Mouse (Mus musculus) forebrain, postnatal 0 days (tissue): Measurements from ENCODE around the gene Crls1. TPM values are rescaled to one million over a fixed set of nuclear protein-coding genes. Genes with fewer than 3 reads are reported as not detected.

ENCODE experiments used
- ATAC-seq: fragments of 200-750 bp; cut with Nextera tagmentation; 2 replicates; pipeline ENCODE4 v1.8.0; 2017; ENCODE audit warnings: mild to moderate bottlenecking, moderate library complexity
- DNase-seq: peaks from one replicate; pipeline ENCODE4 v3.0.0-alpha.2; 2015
- H3K27ac ChIP-seq: fragments of 300-500 bp; sonication (generic); 2 replicates; pipeline ENCODE4 v1.5.1; 2014; ENCODE audit warnings: low read depth, mild to moderate bottlenecking, antibody characterized with exemption, low read length, moderate library complexity, mixed read lengths
- H3K27me3 ChIP-seq: fragments of 300-500 bp; sonication (generic); 2 replicates; pipeline ENCODE4 v1.6.1; 2014; ENCODE audit warnings: mild to moderate bottlenecking, low read length, mixed read lengths; ENCODE audit not compliant: insufficient read depth
- H3K36me3 ChIP-seq: fragments of 300-500 bp; sonication (generic); 2 replicates; pipeline ENCODE4 v1.6.1; 2014; ENCODE audit warnings: mild to moderate bottlenecking, moderate library complexity; ENCODE audit not compliant: insufficient read depth
- H3K4me1 ChIP-seq: fragments of 300-500 bp; sonication (generic); 2 replicates; pipeline ENCODE4 v1.6.1; 2014; ENCODE audit warnings: antibody characterized with exemption; ENCODE audit not compliant: insufficient read depth
- H3K4me2 ChIP-seq: fragments of 300-500 bp; sonication (generic); 2 replicates; pipeline ENCODE4 v1.6.1; 2014; ENCODE audit warnings: low read depth, mild to moderate bottlenecking, moderate library complexity
- H3K4me3 ChIP-seq: fragments of 300-500 bp; sonication (generic); 2 replicates; pipeline ENCODE4 v1.5.1; 2014; ENCODE audit warnings: low read depth, low read length, mixed read lengths
- H3K9ac ChIP-seq: fragments of 300-500 bp; sonication (generic); 2 replicates; pipeline ENCODE4 v1.6.1; 2014; ENCODE audit warnings: mild to moderate bottlenecking
- H3K9me3 ChIP-seq: fragments of 300-500 bp; sonication (generic); 2 replicates; pipeline ENCODE4 v1.6.1; 2016; ENCODE audit warnings: low read length
- CTCF ChIP-seq: sonication (generic); IDR thresholded peaks from 2 replicates; pipeline ENCODE4 v1.5.1; 2016; ENCODE audit warnings: antibody characterized with exemption, control low read depth, low read depth
- WGBS: fragments of 180-500 bp; shearing (Covaris S2); extraction: QIAGEN DNeasy Blood & Tissue Kit; methylation state at CpG from one replicate; pipeline ENCODE4 v1.1.7; 2014; 5-methylcytosine and 5-hydroxymethylcytosine counted together
- polyA plus RNA-seq: library from polyadenylated mRNA; unstranded; fragments of >200 nt; fragmentation: Nextera tagmentation; extraction: Ambion mirVana; gene quantifications from 2 replicates; pipeline ENCODE4 v1.2.1, GENCODE M21; 2015
- total RNA-seq: library from RNA; depleted of rRNA; stranded (reverse); fragments of >200 nt; gene quantifications from 2 replicates; pipeline ENCODE4 v1.2.3, GENCODE M21; 2014

Crls1 gene
- total and polyA plus RNA-seq, 2 experiments from 2014 or later, result 22.0 to 37.7 TPM

GRCm38 (mm10) chr2:132849141-132849540 is 2.7 kb downstream of the Crls1 start:
- Histone ChIP-seq H3K9me3 (no peaks in the 10 kb centered on the region), H3K9ac (no peak overlapping the region), H3K27me3 (no peaks in the 10 kb centered on the region), H3K4me3 (no peak overlapping the region), H3K4me2 (no peak overlapping the region), H3K4me1 (peaks cover 17% of the 10 kb centered on the region), H3K27ac (no peak overlapping the region), H3K36me3 (peaks cover 3% of the 10 kb centered on the region; the same call in 1 of the 2 replicates)
- 73% methylated on average over 6 of the region's 6 CpGs for WGBS
- no peak for TF ChIP-seq CTCF
- ATAC-seq, result no peak
- DNase-seq, result peak; percentile 61

GRCm38 (mm10) chr2:132853051-132853450 is 6.6 kb downstream of the Crls1 start:
- DNase-seq (no peak), ATAC-seq (no peak)
- no peak for TF ChIP-seq CTCF
- H3K4me3 ChIP-seq, result no peak overlapping the region
- H3K9me3 ChIP-seq, result no peaks in the 10 kb centered on the region
- H3K4me1 ChIP-seq, result peaks cover 9% of the 10 kb centered on the region; the same call in 1 of the 2 replicates
- H3K9ac ChIP-seq, result no peak overlapping the region
- no peak overlapping the region for H3K27ac ChIP-seq
- H3K27me3 ChIP-seq, result no peaks in the 10 kb centered on the region
- no peak overlapping the region for H3K4me2 ChIP-seq
- peaks cover 3% of the 10 kb centered on the region; the same call in 1 of the 2 replicates for H3K36me3 ChIP-seq
- WGBS, result 95% methylated on average over 1 of the region's 1 CpGs

- no peaks in the 10 kb centered on the region for H3K4me1 ChIP-seq
Measured at GRCm38 (mm10) chr2:132856333-132856732, 9.9 kb downstream of the Crls1 start.

GRCm38 (mm10) chr2:132860435-132860834 is 14.0 kb downstream of the Crls1 start:
- TF ChIP-seq CTCF, result no peak
- Histone ChIP-seq H3K9ac (no peak overlapping the region), H3K4me3 (no peak overlapping the region), H3K9me3 (no peaks in the 10 kb centered on the region), H3K4me2 (no peak overlapping the region), H3K4me1 (no peaks in the 10 kb centered on the region), H3K27ac (no peak overlapping the region), H3K36me3 (peaks cover 5% of the 10 kb centered on the region; the same call in 1 of the 2 replicates), H3K27me3 (no peaks in the 10 kb centered on the region)
- ATAC-seq (peak; percentile 59), DNase-seq (peak; percentile 28)

More at GRCm38 (mm10) chr2:132856333-132856732, 9.9 kb downstream of the Crls1 start:
- TF ChIP-seq CTCF, result no peak
- Histone ChIP-seq H3K9ac (no peak overlapping the region), H3K27ac (no peak overlapping the region), H3K4me3 (no peak overlapping the region), H3K36me3 (no peaks in the 10 kb centered on the region), H3K4me2 (no peak overlapping the region), H3K9me3 (no peaks in the 10 kb centered on the region), H3K27me3 (no peaks in the 10 kb centered on the region)
- ATAC-seq (no peak), DNase-seq (no peak)
- WGBS, result 72% methylated on average over 5 of the region's 5 CpGs

- WGBS, result 80% methylated on average over 2 of the region's 2 CpGs
- no peak for DNase-seq
- no peak overlapping the region for H3K4me2 ChIP-seq
Measured at GRCm38 (mm10) chr2:132861456-132861855, 15.0 kb downstream of the Crls1 start.

GRCm38 (mm10) chr2:132863325-132863724 is 16.9 kb downstream of the Crls1 start:
- Histone ChIP-seq H3K27ac (no peak overlapping the region), H3K36me3 (peaks cover 22% of the 10 kb centered on the region; the same call in 1 of the 2 replicates), H3K9ac (no peak overlapping the region), H3K4me2 (no peak overlapping the region), H3K27me3 (no peaks in the 10 kb centered on the region), H3K4me3 (no peak overlapping the region), H3K9me3 (no peaks in the 10 kb centered on the region), H3K4me1 (no peaks in the 10 kb centered on the region)
- WGBS, result 98% methylated on average over 2 of the region's 2 CpGs
- DNase-seq (no peak), ATAC-seq (no peak)
- no peak for TF ChIP-seq CTCF

More at GRCm38 (mm10) chr2:132861456-132861855, 15.0 kb downstream of the Crls1 start:
- Histone ChIP-seq H3K9me3 (no peaks in the 10 kb centered on the region), H3K36me3 (peaks cover 9% of the 10 kb centered on the region; the same call in 1 of the 2 replicates), H3K27ac (no peak overlapping the region), H3K27me3 (no peaks in the 10 kb centered on the region), H3K4me1 (no peaks in the 10 kb centered on the region), H3K4me3 (no peak overlapping the region), H3K9ac (no peak overlapping the region)
- no peak for TF ChIP-seq CTCF
- no peak for ATAC-seq

- H3K27me3 ChIP-seq, result no peaks in the 10 kb centered on the region
- no peaks in the 10 kb centered on the region for H3K4me1 ChIP-seq
- H3K9me3 ChIP-seq, result no peaks in the 10 kb centered on the region
- H3K9ac ChIP-seq, result no peak overlapping the region
- WGBS, result 85% methylated on average over 5 of the region's 5 CpGs
- no peak overlapping the region for H3K27ac ChIP-seq
- TF ChIP-seq CTCF, result no peak
- H3K4me3 ChIP-seq, result no peak overlapping the region
- H3K4me2 ChIP-seq, result no peak overlapping the region
- H3K36me3 ChIP-seq, result peaks cover 22% of the 10 kb centered on the region; the same call in 1 of the 2 replicates
- ATAC-seq (no peak), DNase-seq (no peak)
Measured at GRCm38 (mm10) chr2:132867521-132867920, 21.1 kb downstream of the Crls1 start.
